Mouse (Mus musculus) hindbrain, embryonic 13.5 days (tissue): ENCODE results near the gene Nono. TPM values are rescaled to one million over a fixed set of nuclear protein-coding genes. Genes with fewer than 3 reads are reported as not detected.
"Not testable (repeated sequence)": the region's sequence is repeated elsewhere in the genome, so short reads cannot be mapped to it uniquely, and the experiment has no call there.

Experiments
- ATAC-seq: fragments of 200-750 bp; cut with Nextera tagmentation; 2 replicates; pipeline ENCODE4 v1.8.0; 2017; ENCODE audit warnings: moderate TSS enrichment; ENCODE audit not compliant: low FRiP score
- H3K27ac ChIP-seq: fragments of 300-500 bp; sonication (generic); 2 replicates; pipeline ENCODE4 v1.5.1; 2015; ENCODE audit warnings: inconsistent platforms, mild to moderate bottlenecking, moderate library complexity
- H3K27me3 ChIP-seq: fragments of 300-500 bp; sonication (generic); 2 replicates; pipeline ENCODE4 v1.6.1; 2015; ENCODE audit warnings: mild to moderate bottlenecking, inconsistent platforms
- H3K36me3 ChIP-seq: fragments of 300-500 bp; sonication (generic); 2 replicates; pipeline ENCODE4 v1.6.1; 2015; ENCODE audit warnings: mild to moderate bottlenecking, inconsistent platforms
- H3K4me1 ChIP-seq: fragments of 300-500 bp; sonication (generic); replicated peaks from 2 replicates; pipeline ENCODE4 v1.6.1; 2015; ENCODE audit warnings: inconsistent platforms
- H3K4me2 ChIP-seq: fragments of 300-500 bp; sonication (generic); 2 replicates; pipeline ENCODE4 v1.6.1; 2015; ENCODE audit warnings: inconsistent platforms, mild to moderate bottlenecking, moderate library complexity
- H3K4me3 ChIP-seq: fragments of 300-500 bp; sonication (generic); 2 replicates; pipeline ENCODE4 v1.5.1; 2015; ENCODE audit warnings: mild to moderate bottlenecking, inconsistent platforms
- H3K9ac ChIP-seq: fragments of 300-500 bp; sonication (generic); 2 replicates; pipeline ENCODE4 v1.6.1; 2015; ENCODE audit warnings: mild to moderate bottlenecking, inconsistent platforms
- H3K9me3 ChIP-seq: fragments of 300-500 bp; sonication (generic); 2 replicates; pipeline ENCODE4 v1.6.1; 2016; ENCODE audit warnings: inconsistent platforms
- WGBS: fragments of 180-500 bp; shearing (Covaris S2); methylation state at CpG from one replicate; pipeline ENCODE4 v1.1.7; 2015; 5-methylcytosine and 5-hydroxymethylcytosine counted together
- polyA plus RNA-seq: library from polyadenylated mRNA; unstranded; fragments of >200 nt; fragmentation: Nextera tagmentation; extraction: Ambion mirVana; gene quantifications from 2 replicates; pipeline ENCODE4 v1.2.1, GENCODE M21; 2015

The Nono gene
- polyA plus RNA-seq, 1 experiment from 2014 or later: 389 TPM

DNA sequence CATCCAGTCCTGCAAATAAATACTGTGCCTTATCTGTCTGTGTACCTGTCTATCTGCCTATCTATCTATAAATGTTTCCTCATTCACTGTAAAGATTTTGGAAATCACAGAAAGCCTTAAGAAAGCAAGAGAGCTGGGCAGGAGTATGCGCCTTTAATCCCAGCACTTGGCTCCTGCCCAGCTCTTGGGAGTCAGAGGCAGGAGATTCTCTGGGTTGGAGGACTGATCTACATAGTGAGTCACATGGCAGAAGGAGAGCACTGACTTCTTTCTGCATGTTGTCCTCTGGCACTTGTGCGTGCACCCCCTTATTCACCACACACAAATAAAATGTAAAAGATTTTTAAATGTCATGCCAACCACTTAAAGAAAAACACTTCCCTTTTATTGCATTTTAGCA, 5.7 kb upstream of the Nono start:
- Histone ChIP-seq H3K4me3 (no peak overlapping the region), H3K36me3 (no peaks in the 10 kb centered on the region), H3K27ac (no peak overlapping the region), H3K4me2 (no peak overlapping the region), H3K9ac (no peak overlapping the region), H3K9me3 (no peaks in the 10 kb centered on the region), H3K27me3 (no peaks in the 10 kb centered on the region), H3K4me1 (peaks cover 11% of the 10 kb centered on the region)
- no peak for ATAC-seq
- 90% methylated on average over 2 of the region's 2 CpGs for WGBS

DNA sequence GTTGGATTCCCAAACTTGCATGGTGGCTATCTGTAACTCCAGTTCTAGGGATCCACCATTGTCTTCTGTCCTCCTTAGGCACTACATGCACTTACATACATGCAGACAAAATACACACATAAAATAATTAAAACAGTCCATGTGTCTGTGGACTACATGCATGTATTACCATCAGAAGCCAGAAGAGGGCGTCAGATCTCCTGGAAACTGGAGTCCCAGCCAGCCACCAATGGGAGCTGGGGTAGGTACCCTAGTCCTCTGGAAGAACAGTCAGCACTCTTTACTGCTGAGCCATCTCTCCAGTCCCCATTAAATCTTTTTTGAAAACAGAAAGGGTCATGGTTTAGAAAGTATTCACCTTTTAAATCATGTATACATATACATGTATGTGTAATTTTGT, 1.3 kb upstream of the Nono start:
- ATAC-seq: no peak
- Histone ChIP-seq H3K27ac (no peak overlapping the region), H3K9me3 (no peaks in the 10 kb centered on the region), H3K27me3 (no peaks in the 10 kb centered on the region), H3K9ac (no peak overlapping the region), H3K36me3 (peaks cover 3% of the 10 kb centered on the region; the same call in 1 of the 2 replicates), H3K4me2 (no peak overlapping the region), H3K4me3 (no peak overlapping the region), H3K4me1 (peaks cover 20% of the 10 kb centered on the region)
- WGBS: 7% methylated on average over 1 of the region's 1 CpGs

DNA sequence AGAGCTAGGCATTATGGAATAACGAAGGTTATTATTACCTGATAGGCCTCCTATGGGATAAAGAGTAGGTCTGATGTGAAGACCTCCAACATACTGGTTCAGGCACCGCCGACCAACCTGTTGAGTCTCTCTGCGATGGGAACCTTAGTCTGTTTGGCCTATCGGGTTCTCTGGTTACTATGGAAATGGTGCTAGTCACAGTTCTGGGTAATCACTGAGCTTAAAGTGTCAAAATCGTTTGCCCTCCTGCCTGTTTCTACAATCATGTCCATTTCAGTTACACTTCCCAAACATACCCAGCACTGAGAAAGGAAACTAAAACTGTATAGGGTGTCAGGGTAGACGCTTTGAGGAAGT, 355 bp upstream of the Nono start:
- Histone ChIP-seq H3K27ac (peak overlapping the region; percentile 95), H3K9ac (peak overlapping the region; percentile 24; the same call in 1 of the 2 replicates), H3K4me2 (peak overlapping the region; percentile 48), H3K4me3 (peak overlapping the region; percentile 62), H3K9me3 (no peaks in the 10 kb centered on the region), H3K36me3 (peaks cover 3% of the 10 kb centered on the region; the same call in 1 of the 2 replicates), H3K4me1 (peaks cover 20% of the 10 kb centered on the region), H3K27me3 (no peaks in the 10 kb centered on the region)
- WGBS: 27% methylated on average over 7 of the region's 7 CpGs
- ATAC-seq: no peak

DNA sequence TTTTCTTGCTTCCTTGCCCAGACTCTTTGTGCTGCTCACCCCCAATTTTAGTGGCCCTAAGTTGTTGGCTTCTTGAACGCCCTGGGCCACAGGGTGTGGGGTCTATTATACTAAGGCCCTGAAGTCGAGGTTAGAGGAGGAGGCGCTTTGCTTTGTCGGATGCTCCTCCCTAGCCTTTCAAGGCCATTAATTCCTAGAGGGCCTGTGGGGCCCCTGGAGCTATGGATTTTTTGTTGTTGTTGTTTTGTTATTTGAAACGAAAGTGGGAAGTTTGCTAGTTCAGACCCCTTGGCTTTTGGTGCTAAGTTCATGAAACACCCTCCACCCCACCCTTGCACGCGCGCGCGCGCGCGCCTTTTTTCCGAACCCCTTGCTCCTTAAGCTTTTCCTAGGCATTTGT, 858 bp downstream of the Nono start:
- ATAC-seq: peak; percentile 73
- Histone ChIP-seq H3K4me1 (peaks cover 20% of the 10 kb centered on the region), H3K36me3 (peaks cover 3% of the 10 kb centered on the region; the same call in 1 of the 2 replicates), H3K27ac (peak overlapping the region; percentile 95), H3K9me3 (no peaks in the 10 kb centered on the region), H3K4me2 (peak overlapping the region; percentile 57), H3K4me3 (peak overlapping the region; percentile 62), H3K9ac (peak overlapping the region; percentile 81), H3K27me3 (no peaks in the 10 kb centered on the region)
- WGBS: 13% methylated on average over 14 of the region's 14 CpGs

DNA sequence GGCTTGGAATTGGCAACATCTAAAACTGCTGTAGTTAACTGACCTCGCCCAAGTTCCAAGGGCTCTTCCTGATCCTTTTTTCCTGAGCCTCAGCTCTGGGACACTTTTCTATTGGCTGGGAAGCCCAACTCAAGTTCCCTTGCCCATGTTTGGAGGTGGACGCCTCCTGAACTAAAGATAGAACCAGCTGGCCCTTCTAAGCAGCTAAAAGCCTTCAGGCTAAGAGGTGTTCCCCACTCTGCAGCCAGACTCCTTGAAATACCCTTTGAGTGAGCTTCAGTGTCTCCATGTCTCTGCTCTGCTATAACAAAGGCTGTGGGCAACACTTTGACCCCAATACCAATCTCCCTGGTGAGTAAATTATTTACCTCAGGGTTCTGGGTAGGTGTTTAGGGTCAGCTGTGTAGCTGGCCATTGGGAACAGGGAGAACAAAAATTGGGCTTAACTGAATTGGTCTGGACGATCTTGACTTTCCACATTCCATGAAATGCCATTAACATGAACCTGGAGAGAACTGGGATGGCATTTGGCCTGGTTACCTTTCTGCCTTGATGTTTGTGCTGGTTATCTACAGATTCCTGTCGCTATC, 19.9 kb downstream of the Nono start, which contains the start of gene Itgb1bp2:
Gene Itgb1bp2 (plus strand): TSS at position 203 of the 590 bp plus-strand sequence.
- H3K36me3 ChIP-seq: peaks cover 55% of the 10 kb centered on the region
- 67% methylated on average over 4 of the region's 4 CpGs for WGBS
- no peak within 1 kb of the TSS for H3K4me2 ChIP-seq

DNA sequence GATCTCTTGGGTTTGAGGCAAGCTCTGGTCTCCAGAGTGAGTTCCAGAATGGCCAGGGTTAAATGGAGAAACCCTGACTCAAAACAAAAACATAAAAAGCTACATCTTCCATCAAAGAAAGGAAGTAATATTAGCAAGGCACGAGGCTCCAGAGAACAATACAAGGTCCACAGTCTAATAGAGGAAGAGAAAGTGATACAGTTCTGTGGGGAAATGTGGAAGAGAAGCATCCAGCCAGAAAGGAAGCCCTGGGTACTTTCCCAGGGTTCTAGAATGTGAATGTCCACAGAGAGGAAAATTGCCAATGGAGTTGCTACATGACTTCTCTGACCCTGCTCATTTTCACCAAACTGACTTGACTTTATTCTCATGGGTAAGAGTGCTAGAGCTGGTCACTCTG, 22.0 kb downstream of the Nono start:
- ATAC-seq: no peak
- Histone ChIP-seq H3K9ac (no peak overlapping the region), H3K27ac (no peak overlapping the region), H3K4me3 (no peak overlapping the region), H3K4me2 (no peak overlapping the region), H3K4me1 (no peaks in the 10 kb centered on the region), H3K36me3 (peaks cover 35% of the 10 kb centered on the region), H3K9me3 (no peaks in the 10 kb centered on the region), H3K27me3 (no peaks in the 10 kb centered on the region)
- WGBS: 56% methylated on average over 1 of the region's 1 CpGs

More for the DNA sequence above, 19.9 kb downstream of the Nono start, which contains the start of gene Itgb1bp2:
- Histone ChIP-seq H3K27me3 (no peaks in the 10 kb centered on the region), H3K9me3 (no peaks in the 10 kb centered on the region), H3K9ac (no peak within 1 kb of the TSS), H3K4me3 (no peak within 1 kb of the TSS), H3K4me1 (no peaks in the 10 kb centered on the region), H3K27ac (no peak within 1 kb of the TSS)
- no peak for ATAC-seq

DNA sequence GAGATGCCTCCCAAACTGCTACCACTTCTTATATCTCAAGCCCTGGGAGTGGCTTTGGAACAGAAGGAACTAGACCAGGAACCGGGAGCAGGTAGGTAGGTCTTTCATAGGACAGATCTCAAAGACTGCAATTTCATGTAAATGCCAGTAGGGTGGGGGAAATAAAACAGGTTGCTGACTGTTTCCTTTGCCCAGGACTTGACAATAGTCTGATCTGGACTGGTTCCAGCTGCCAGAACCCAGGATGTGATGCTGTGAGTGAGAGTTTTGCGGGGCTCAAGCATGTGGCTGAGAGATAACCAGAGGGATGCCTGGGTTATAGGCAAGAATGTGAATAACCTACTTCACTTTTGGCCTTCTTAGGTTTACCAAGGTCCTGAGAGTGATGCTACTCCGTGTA, 22.5 kb downstream of the Nono start:
- Histone ChIP-seq H3K27me3 (no peaks in the 10 kb centered on the region), H3K27ac (no peak overlapping the region), H3K36me3 (peaks cover 32% of the 10 kb centered on the region), H3K4me2 (no peak overlapping the region), H3K9ac (no peak overlapping the region), H3K4me1 (no peaks in the 10 kb centered on the region), H3K4me3 (no peak overlapping the region), H3K9me3 (no peaks in the 10 kb centered on the region)
- 82% methylated on average over 3 of the region's 3 CpGs for WGBS
- ATAC-seq: no peak

DNA sequence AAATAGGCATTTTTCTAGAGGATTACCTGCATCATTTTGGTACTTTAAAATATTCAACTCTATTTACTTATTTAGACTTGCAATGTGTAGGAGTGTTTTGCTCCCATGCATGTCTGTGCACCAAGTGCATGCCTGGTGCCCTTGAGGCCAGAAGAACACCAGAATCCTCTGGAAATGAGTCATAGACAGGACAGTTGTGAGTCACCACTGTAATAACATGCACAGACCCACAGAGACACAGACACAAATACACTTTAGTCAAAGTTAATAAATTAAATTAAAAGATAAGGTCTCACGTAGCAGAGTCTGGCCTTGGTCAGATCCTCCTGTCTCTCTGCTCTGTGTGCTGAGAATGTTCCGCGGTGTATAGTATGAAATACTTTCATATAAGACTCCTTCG, 43.1 kb downstream of the Nono start:
- Histone ChIP-seq H3K27ac (no peak overlapping the region), H3K4me1 (no peaks in the 10 kb centered on the region), H3K36me3 (peaks cover 14% of the 10 kb centered on the region), H3K4me2 (no peak overlapping the region), H3K9ac (no peak overlapping the region), H3K27me3 (no peaks in the 10 kb centered on the region), H3K9me3 (no peaks in the 10 kb centered on the region), H3K4me3 (no peak overlapping the region)
- ATAC-seq: no peak
- WGBS: 90% methylated on average over 4 of the region's 4 CpGs

DNA sequence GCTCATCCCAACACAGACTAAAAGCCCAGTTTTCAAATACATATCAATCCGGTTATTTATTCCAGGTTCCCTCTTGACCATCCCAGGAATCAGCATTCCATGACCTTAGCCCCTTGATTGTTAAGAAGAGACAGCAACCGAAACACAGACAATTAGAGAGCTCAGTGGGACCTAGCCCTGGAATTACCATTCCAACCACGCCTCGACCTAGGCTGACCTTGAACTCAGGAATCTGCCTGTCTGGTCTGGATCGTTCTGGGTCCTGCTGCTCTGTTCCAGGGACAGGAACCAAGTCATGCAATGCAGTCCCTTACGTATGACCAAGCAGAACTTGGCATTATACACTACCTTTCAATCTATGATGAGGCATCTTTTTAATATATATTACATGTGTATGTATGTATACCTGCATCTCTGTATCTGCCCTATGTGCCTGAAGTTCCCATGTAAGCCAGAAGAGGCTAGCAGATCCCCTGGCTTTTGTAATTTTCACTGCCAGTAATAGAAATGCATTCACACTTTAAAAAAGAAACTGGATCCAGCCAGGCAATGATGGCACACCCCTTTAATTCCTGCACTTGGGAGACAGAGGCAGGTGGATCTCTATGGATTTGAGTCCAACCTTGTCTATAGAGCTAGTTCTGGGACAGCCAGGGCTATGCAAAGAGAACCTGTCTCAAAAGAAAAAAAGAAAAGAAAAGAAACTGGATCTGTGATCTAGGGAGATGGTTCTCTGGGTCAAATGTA, 52.7 kb downstream of the Nono start:
- Histone ChIP-seq H3K9me3 (no peaks in the 10 kb centered on the region), H3K27me3 (no peaks in the 10 kb centered on the region), H3K27ac (no peak overlapping the region), H3K4me3 (no peak overlapping the region), H3K4me1 (no peaks in the 10 kb centered on the region), H3K9ac (no peak overlapping the region), H3K4me2 (no peak overlapping the region), H3K36me3 (peaks cover 7% of the 10 kb centered on the region)
- 75% methylated on average over 6 of the region's 6 CpGs for WGBS
- ATAC-seq: no peak

DNA sequence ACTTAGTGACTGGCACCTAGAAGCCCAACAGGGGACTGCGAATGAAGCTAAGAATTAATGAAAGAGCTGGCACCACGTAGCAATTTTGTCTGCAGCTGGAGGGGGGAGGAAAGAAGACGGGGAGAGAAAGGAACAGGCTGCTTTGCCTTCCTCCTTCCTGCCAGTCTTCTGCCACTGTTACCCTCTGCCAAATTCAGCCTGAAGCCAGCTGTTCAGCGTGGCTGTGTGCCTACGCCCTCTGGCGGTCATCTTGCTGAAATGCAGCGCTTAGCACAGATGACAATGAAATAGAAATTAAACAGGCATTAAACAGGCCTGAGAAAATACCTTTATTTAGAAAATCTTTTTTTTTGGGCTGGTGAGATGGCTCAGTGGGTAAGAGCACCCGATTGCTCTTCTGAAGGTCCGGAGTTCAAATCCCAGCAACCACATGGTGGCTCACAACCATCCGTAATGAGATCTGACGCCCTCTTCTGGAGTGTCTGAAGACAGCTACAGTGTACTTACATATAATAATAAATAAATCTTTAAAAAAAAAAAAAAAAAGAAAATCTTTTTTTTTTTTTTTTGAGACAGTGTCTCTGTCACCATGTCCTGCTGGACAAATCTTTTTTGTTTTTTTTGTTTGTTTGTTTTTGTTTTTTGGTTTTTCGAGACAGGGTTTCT, 57.5 kb downstream of the Nono start:
- H3K27me3 ChIP-seq, H3K36me3 ChIP-seq, H3K9me3 ChIP-seq, H3K4me1 ChIP-seq, H3K27ac ChIP-seq, ATAC-seq, H3K4me3 ChIP-seq, H3K9ac ChIP-seq, H3K4me2 ChIP-seq: not testable (repeated sequence)
- 29% methylated on average over 11 of the region's 12 CpGs for WGBS
